ENCODE assay signal across 9 mouse cellular contexts in genomic region chr2:69129425-69130210, GRCm38 (mm10). TPM values are rescaled to one million over a fixed set of nuclear protein-coding genes. Genes with fewer than 3 reads are reported as not detected.
DNase-seq lines count a peak whose midpoint lies in the region; ATAC-seq and TF ChIP-seq lines count a peak whose summit lies in the region.
"Had no signal": no experiment of that assay in that cellular context is flagged by ENCODE, and none has a peak within 500 bp of the region (broad histone marks: within the 10 kb centered on the region; RNA-seq: fewer than 3 reads in every experiment).

No protein-coding gene starts in this region.

- no peak overlapping the region for H3K4me3 ChIP-seq in midbrain, embryonic 11.5 days (ENCODE audit: low read depth, low read length)
- no peak overlapping the region for H3K4me3 ChIP-seq in midbrain, postnatal 0 days (ENCODE audit: low read depth, low read length)
- H3K4me3 ChIP-seq in intestine, embryonic 16.5 days (ENCODE audit: low read length): no peak overlapping the region
- H3K4me3 ChIP-seq in midbrain, embryonic 15.5 days: no peak overlapping the region

- peak; percentile 91 for DNase-seq in heart, adult 11 months
- DNase-seq in heart, postnatal 14 days: no peak
- DNase-seq in midbrain, embryonic 11.5 days (ENCODE audit: low spot score, missing footprints): no peak
- no peak for DNase-seq in midbrain, postnatal 0 days (ENCODE audit: low spot score)
- no peak for DNase-seq in adrenal gland, adult 2 months
- no peak for DNase-seq in MN1 (ENCODE audit: low spot score)

- 59% methylated on average over 7 of the region's 7 CpGs for WGBS in midbrain, embryonic 11.5 days
- 61% methylated on average over 7 of the region's 7 CpGs for whole genome bisulfite sequencing in midbrain, postnatal 0 days
- 65% methylated on average over 7 of the region's 7 CpGs for WGBS in intestine, embryonic 16.5 days
- WGBS in midbrain, embryonic 15.5 days: 59% methylated on average over 7 of the region's 7 CpGs

- ATAC-seq in midbrain, embryonic 11.5 days (ENCODE audit: low FRiP score): peak; percentile 16; the same call in 1 of the 2 replicates
- no peak for ATAC-seq in midbrain, postnatal 0 days (ENCODE audit: low FRiP score)
- ATAC-seq in intestine, embryonic 16.5 days: no peak
- no peak for ATAC-seq in midbrain, embryonic 15.5 days (replicated peaks)
- ATAC-seq: Patski had no signal

- H3K9ac ChIP-seq in midbrain, embryonic 11.5 days (ENCODE audit: low read length): no peak overlapping the region
- no peak overlapping the region for H3K9ac ChIP-seq in midbrain, postnatal 0 days (replicated peaks; ENCODE audit: low read length, poor library complexity, severe bottlenecking)
- H3K9ac ChIP-seq in intestine, embryonic 16.5 days (ENCODE audit: low read depth, low read length): no peak overlapping the region
- H3K9ac ChIP-seq in midbrain, embryonic 15.5 days: no peak overlapping the region

- H3K4me1 ChIP-seq in midbrain, embryonic 11.5 days (ENCODE audit: control insufficient read depth, insufficient read depth, low read length): peaks cover 11% of the 10 kb centered on the region; the same call in 1 of the 2 replicates
- 0 out of 2 replicates have a peak, but pooled peaks cover 3% of the 10 kb centered on the region for H3K4me1 ChIP-seq in midbrain, postnatal 0 days (ENCODE audit: insufficient read depth, low read length)
- no peaks in the 10 kb centered on the region; the same call in 1 of the 2 replicates for H3K4me1 ChIP-seq in intestine, embryonic 16.5 days (ENCODE audit: control insufficient read depth, insufficient read depth, low read length)
- peaks cover 12% of the 10 kb centered on the region for H3K4me1 ChIP-seq in midbrain, embryonic 15.5 days

- intact Hi-C loops in heart, postnatal 14 days (cut with DNase I): no loop called here

- no peak for TF ChIP-seq CTCF in midbrain, postnatal 0 days (IDR thresholded peaks at IDR 0.05)

- no peak overlapping the region for H3K27ac ChIP-seq in midbrain, embryonic 11.5 days (ENCODE audit: low read depth, low read length)
- no peak overlapping the region for H3K27ac ChIP-seq in midbrain, postnatal 0 days (ENCODE audit: low read depth, low read length)
- H3K27ac ChIP-seq in intestine, embryonic 16.5 days (ENCODE audit: low read length): peak overlapping the region; percentile 26
- H3K27ac ChIP-seq in midbrain, embryonic 15.5 days: no peak overlapping the region

- no peaks in the 10 kb centered on the region for H3K36me3 ChIP-seq in midbrain, embryonic 11.5 days (ENCODE audit: control insufficient read depth, insufficient read depth, low read length)
- no peaks in the 10 kb centered on the region for H3K36me3 ChIP-seq in midbrain, postnatal 0 days (ENCODE audit: insufficient read depth, low read length)
- H3K36me3 ChIP-seq in intestine, embryonic 16.5 days (ENCODE audit: control insufficient read depth, insufficient read depth, low read length): no peaks in the 10 kb centered on the region
- no peaks in the 10 kb centered on the region for H3K36me3 ChIP-seq in midbrain, embryonic 15.5 days (replicated peaks)

- H3K4me2 ChIP-seq in midbrain, embryonic 11.5 days: no peak overlapping the region
- no peak overlapping the region for H3K4me2 ChIP-seq in midbrain, postnatal 0 days (ENCODE audit: low read depth, low read length, poor library complexity, severe bottlenecking)
- no peak overlapping the region for H3K4me2 ChIP-seq in intestine, embryonic 16.5 days (ENCODE audit: low read depth, low read length)
- peak overlapping the region; percentile 18 for H3K4me2 ChIP-seq in midbrain, embryonic 15.5 days

- H3K27me3 ChIP-seq in midbrain, embryonic 11.5 days (ENCODE audit: control insufficient read depth, insufficient read depth, low read length): no peaks in the 10 kb centered on the region
- no peaks in the 10 kb centered on the region for H3K27me3 ChIP-seq in midbrain, postnatal 0 days (ENCODE audit: insufficient read depth, low read length)
- H3K27me3 ChIP-seq in intestine, embryonic 16.5 days (replicated peaks; ENCODE audit: control insufficient read depth, insufficient read depth, low read length): no peaks in the 10 kb centered on the region
- H3K27me3 ChIP-seq in midbrain, embryonic 15.5 days (replicated peaks): no peaks in the 10 kb centered on the region
- H3K27me3 ChIP-seq: Patski had no signal

- H3K9me3 ChIP-seq in midbrain, embryonic 11.5 days (ENCODE audit: control insufficient read depth, low read length): no peaks in the 10 kb centered on the region; the same call in 1 of the 2 replicates
- no peaks in the 10 kb centered on the region for H3K9me3 ChIP-seq in midbrain, postnatal 0 days (ENCODE audit: low read length)
- H3K9me3 ChIP-seq in intestine, embryonic 16.5 days (ENCODE audit: control insufficient read depth, low read length): no peaks in the 10 kb centered on the region
- H3K9me3 ChIP-seq in midbrain, embryonic 15.5 days: no peaks in the 10 kb centered on the region

RNA-seq across cellular contexts. Expression of gene Nostrin, which starts 6.0 kb away (rescaled TPM):
- 1 to 10 TPM; 8.1 to 8.6 TPM for total RNA-seq in heart, postnatal 14 days (2021)
- 0.77 and 1.2 TPM in 2 replicates for polyA plus RNA-seq in midbrain, embryonic 11.5 days (2014; fragmentation: Nextera tagmentation; extraction: Ambion mirVana)
- 3.5 and 6.1 TPM in 2 replicates for total RNA-seq in midbrain, postnatal 0 days (2014; rRNA removed)
- 2.2 and 2.3 TPM in 2 replicates for polyA plus RNA-seq in midbrain, postnatal 0 days (2015; fragmentation: Nextera tagmentation; extraction: Ambion mirVana)
- polyA plus RNA-seq in intestine, embryonic 16.5 days (2015; fragmentation: Nextera tagmentation; extraction: Ambion mirVana): 31.7 and 32.3 TPM in 2 replicates
- 1.1 and 1.7 TPM in 2 replicates for polyA plus RNA-seq in midbrain, embryonic 15.5 days (2015; fragmentation: Nextera tagmentation; extraction: Ambion mirVana)
- 1 to 10 TPM; 8.2 to 8.4 TPM for total RNA-seq in adrenal gland, adult 2 months (2021)
- 0.04 and 0.20 TPM in 2 replicates for polyA plus RNA-seq in adrenal gland, adult 2 months (2012; rRNA removed)
